Mouse (Mus musculus) thymus, adult 18-20 months (tissue): ENCODE measurements around the gene Rdh16f2.
A peak's percentile ranks its signal among the peaks of the same experiment; 100 is the strongest.
"Not testable (repeated sequence)": the region's sequence is repeated elsewhere in the genome, so short reads cannot be mapped to it uniquely, and the experiment has no call there.

Experiments used
- DNase-seq, 2 experiments: peaks; one replicate each; pipeline ENCODE4 v3.0.0; 2022; ENCODE audit warnings: mixed read lengths in 2 of 2

Rdh16f2 gene

DNA sequence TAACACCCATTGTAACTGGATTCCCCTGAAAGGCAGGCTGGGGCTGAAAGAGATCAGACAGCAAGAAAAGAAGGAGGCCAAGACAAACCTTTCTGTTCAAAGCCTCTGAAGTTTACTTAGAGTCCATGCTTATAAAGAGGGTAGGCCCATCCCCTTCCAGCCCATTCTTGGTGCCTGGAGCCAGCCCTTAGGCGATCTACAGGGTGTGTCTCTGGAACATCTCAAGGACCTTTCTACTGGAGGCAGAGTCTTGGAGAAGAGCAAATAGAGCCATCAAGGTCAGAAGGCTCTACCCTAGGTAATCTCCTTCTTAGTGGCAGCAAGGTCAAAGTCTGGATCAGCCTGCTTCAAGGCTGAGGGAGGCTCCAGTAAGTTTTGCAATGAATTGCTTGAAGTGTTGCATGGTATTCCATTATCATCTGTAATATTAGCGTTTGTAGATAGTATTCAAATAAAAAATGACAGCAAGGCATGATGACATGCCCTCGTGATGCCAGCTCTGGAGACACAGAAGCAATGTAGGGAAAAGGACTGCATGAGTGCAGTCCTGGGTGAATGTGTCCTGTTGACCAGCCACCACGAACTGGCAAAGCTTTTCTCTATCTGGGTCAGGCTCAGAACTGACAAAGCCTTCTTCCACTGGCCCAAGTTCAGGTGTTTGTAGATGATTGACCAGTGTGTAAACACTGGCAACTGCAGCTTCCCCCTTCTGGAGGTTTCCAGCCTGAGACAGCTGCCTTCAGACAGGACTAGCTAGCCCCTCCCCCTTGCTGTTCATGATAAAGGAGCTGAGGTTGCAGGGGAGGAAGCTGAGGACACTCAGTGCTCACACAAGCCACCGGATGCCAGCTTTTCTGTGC lies 27.1 kb downstream of the Rdh16f2 start:
- DNase-seq: peak in 1 of 2 experiments; percentile 12

DNA sequence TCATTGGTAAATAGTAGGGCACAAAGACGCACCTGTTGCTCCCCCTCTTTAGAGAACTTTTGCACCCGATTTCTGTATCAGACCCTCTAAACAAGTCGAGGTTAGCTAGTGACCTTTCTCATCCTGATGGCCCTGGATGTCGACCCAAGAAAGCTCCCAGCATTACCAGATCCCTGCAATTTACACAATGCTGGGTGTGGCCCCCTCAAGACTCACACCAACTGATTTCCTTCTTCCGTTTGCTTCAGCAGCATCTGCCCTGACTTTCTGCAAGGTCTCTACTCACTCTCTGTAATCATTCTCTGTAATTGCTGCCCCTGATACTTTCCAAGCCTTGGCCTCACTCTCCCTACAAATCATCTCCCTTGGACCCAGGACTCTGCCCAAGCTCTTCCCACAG lies 30.4 kb downstream of the Rdh16f2 start:
- no peak for DNase-seq

DNA sequence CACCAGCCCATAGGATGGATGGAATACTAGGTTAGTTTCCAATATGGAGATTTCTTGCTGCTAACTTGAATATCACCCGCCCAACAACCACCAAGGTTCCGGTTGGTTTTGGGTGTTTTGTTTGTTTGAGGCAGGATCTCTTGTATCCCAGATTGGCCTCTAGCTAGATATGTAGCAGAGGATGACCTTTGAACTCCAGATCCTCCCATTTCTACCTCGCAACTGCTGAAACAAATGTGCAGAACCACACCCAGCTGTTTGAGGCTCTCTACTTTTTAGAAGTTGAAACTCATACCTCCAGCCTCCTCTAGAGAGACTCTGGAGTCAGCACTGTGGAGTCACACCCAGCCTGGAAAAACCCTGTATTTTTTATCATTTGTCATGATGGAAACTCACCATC lies 31.2 kb downstream of the Rdh16f2 start:
- no peak for DNase-seq

DNA sequence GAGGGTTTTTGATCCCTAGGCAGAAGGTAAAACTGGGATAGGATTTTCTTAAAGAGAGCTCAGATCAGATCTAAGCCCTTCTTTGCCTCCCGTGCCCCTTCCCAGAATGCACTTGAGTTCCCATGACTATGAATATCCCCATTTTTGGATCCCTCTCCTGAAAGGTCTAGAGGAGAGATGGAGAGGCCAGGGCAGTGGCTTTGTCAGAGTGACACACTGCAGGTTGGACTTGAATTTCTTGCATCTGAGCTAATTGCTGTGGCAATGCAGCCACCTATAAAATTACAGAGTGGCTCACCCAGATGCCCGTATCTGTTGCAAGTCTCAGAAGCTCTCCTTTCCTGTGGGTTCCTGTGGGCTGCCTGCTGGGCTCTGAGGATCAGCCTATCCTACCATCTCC lies 31.9 kb downstream of the Rdh16f2 start, which contains the start of gene Sdr9c7:
Sdr9c7 (plus strand) TSS at position 301 of the 400 bp plus-strand sequence.
- DNase-seq: no peak

DNA sequence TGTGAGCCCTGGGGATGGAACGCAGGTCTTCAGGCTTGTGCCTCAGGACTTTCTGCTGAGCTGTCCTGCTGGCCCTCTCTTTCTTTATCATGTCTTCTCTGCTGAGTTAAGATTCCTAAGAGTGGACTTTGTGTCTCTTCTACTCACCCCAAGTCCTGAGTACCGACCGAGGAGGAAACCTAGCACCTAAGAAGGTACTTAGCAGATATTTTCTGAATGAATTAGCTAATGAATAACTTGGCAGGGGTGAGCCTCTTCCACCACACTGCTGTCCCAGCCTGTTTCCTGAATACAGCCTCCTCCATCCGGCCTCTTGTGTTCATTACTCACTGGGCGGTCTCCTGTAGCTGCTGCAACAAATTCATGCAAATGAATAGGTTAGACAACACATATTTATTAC lies 33.5 kb downstream of the Rdh16f2 start:
- no peak for DNase-seq

DNA sequence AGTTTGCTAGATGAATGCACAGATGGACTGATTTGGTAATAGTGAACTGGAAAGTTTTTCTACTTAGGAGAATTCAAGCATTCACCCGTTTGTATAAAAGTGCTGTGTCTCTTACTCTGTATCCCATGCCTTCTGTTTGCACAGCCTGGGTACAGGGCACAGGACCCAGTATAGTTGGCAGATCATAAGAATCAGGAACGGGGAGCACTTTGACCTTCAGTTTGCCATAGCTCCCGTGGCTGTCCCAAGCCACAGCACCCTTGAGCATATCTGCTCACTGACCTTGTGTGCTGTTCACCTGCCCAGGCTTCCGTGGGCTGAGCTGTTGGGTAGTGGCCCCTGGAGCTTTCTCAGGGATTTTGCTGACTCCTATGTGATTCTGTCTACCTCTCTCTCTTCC lies 35.5 kb downstream of the Rdh16f2 start:
- DNase-seq: no peak

DNA sequence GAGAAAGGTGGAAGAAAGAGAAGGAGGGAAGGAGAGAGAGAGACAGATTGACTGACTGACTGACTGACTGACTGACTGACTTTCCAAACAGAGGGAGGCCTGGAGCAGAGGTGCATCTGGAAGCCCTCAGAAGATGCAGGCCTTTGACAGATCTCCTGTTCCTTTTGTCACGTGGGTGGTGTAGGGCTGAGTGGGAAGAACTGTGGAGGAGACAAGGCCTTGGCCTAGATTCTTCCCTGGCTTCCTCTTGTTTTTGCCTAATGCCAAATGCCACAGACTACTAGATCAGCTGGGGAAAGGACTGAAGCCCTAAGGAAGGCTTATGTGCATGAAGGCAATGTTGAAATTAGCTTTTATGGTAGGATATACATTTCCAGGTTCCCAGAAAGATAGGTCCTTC lies 36.8 kb downstream of the Rdh16f2 start:
- DNase-seq: no peak

DNA sequence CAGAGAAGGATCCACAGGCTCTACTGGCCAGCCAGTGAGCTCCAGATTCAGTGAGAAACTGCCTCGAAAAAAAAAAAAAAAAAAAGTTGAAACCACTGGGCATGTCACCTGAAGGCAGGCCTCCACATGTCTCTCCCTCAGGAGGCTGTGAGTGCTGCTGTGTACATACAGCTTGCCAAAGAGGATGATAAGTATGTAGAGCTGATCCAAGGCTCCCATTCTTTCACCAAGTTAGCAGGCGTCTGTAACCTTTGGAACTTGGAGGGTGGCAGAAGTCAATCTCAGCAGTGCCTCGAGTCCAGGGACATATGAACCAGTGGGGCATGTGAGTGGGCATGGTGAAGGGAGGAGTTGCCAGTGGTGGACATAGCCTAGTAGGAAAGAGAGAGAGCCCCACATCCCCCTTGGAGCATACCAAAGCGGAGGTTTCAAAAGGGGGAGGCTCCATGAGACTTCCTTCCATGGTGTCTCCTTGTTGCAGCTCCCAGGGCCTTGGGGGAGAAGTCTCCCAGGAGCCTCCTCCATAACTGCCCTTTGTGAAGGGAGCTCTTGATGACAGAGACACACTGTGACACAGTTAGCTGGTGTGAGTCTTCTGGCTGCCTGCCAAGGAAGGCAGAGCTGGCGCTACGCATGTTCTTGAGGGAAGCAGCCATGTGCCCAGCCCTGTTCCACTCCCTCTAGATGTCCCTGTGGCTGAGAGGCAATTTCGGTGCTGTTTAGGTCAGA lies 38.6 kb downstream of the Rdh16f2 start:
- no peak for DNase-seq

DNA sequence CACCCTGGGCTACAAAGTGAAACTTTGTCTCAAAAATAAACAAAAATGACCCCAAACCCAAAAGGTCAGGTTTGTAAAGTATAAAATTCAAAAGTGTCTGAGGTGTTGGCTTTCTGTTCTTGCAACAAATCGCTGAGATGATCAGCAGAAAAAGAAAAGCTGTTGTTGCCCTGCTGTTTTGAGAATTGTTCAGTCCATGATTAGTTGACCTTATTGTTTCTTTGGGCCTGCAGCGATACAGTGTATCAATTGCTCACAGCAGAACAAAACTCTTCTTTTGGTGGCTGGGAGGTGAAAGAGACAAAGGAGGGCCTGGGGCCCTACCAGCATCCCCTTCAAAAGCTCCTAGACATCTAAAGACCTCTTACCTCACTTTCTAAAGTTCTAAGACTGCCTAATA lies 39.9 kb downstream of the Rdh16f2 start:
- DNase-seq: no peak

DNA sequence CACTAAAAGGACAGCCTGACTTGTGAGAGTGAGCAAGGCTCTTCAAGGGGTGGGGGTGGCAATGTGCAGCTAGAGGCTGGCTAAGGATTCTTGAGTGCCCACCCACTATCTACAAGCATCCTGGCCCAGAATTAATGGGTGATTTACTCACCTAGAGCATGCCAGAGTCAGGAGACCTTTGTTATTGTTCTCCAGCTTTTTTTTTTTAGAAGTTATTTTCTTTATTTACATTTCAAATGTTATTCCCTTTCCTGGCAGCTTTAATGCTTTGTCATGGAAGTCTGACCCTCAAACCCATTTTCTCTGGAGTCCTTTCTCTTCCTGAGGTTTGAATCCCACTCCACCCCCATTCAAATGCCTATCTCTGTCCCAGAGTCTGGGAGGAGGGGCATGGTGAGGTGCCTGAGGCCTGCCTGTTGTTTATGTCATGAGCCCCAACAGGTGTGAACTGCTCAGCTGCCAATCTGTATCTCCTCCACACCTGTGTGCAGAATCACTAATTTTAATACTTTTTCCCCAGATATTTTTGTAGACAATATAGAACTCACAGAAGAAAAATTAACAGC lies 41.2 kb downstream of the Rdh16f2 start:
- no peak for DNase-seq

DNA sequence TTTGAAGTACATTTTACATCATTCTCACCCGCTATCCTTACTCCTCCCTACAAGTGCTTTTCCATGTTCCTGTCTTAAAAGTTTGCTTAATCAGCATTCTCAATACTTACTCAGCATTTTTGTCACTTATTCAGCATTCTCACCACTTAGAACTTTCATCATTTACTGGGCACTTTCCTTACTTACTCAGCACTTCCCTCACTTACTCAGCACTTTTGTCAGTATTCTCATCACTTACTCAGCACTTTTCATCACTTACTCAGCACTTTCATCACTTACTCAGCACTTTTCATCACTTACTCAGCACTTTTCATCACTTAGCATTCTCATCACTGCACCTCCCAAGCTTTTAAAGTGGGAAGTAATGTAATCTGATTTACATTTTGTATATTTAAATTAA lies 49.3 kb downstream of the Rdh16f2 start:
- DNase-seq: no peak

DNA sequence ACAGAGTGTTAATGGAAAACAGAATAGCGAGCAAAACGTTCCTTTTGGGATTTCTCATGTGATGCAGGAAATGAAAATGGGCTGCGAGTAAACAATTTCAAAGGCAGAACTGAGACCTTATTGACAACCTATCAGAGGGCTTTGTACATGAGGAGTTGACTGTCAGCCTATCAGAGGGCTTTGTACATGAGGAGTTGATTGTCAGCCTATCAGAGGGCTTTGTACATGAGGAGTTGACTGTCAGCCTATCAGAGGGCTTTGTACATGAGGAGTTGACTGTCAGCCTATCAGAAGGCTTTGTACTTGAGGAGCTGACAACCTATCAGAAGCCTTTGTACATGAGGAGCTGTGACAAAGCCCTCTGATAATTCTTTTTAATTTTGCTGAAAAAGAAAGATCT lies 50.9 kb downstream of the Rdh16f2 start:
- DNase-seq: not testable (repeated sequence)

DNA sequence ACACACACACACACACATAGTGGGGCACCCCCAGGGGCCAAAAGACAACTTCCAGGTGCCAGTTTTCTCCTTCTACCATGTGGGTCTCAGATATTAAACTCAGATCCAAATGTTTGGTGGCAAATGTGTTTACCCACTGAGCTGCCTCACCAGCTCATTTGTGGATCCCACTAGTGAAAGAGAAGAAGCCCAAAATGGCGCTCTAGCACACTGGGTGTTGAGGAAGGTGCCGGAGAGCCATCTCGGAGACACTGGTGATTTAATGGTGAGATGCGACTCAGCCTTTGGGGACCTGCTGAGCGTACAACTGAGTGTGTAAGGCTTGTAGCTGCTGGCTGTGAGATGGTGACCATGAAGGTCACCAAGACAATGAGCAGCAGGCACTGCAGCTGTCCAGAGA lies 51.4 kb downstream of the Rdh16f2 start:
- no peak for DNase-seq

DNA sequence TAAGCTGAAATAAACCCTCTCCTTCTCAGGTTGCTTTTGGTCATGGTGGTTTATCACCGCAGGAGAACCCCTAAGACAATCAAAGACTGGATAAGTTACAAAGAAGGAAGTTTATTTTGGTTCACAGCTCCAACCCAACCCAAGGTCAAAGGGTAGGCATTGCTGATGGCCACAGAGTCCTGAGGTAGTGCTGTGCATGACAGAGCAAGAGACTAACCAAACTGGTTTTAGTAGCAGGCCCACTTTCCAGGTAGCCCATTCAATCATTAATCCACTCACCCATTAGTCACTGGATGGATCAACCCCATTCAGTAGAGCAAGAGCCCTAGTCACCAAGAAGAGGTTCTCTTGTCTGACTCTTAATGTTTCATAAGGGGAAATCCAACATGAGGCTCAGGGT lies 56.0 kb downstream of the Rdh16f2 start:
- no peak for DNase-seq

DNA sequence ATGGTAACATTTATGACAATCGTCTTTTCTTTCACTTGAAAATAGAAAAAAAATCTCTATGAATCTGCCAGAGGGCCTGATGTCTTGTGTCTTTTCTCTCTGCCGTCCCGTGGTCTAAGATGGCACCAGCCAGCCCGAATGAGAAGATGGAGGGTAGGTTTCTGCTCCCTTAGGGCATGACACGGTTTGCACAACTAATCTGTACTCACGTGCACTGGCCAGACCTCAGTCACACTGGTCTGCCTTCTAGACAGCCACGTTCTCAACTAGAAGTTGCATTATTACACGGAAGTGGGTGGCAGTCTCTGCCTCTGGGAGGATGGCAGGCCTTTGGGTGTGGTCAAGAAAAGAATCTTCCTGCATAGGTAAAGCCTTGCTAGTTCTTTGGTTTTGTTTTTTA lies 56.8 kb downstream of the Rdh16f2 start:
- no peak for DNase-seq

DNA sequence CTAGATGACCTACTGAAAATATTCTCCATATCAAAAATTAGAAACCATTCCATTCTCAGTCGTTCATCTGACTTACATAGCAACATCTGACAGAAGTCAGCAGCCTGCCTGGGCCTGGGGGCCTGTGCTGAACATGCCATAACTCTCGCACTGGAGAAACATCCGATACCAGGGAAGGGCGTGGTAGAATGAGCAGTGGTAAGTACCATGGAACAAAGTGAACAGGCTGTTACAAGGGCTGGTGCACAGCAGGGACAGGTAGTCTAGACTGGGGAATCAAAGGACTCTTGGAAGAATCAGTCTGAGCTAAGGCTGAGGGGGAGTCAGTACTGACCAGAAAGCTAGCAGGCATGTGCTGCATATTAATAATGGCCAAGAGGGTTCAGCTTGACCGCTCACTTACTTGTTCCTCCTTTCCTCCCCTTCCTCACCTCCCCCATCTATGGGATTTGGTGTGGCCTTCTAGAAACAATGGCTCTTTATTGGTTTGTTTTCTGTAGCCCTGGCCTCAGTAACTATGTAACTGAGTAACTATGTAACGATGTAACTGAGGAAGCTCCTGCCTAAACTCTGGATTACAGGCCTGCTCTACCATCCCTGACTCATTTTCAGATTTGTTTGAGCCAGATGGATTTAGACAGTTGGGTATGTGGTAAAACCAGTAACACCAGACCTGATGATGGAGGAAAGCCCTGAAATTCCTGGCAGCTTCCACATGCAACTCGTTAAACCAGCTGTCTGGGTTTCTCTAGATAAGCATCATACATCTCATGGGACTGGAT lies 58.5 kb downstream of the Rdh16f2 start:
- no peak for DNase-seq
